Mouse (Mus musculus) thymus, adult 2 months (tissue): ENCODE results near the gene Tubd1.

Source experiments
- CTCF ChIP-seq: fragments of 200-500 bp; IDR thresholded peaks from 2 replicates; pipeline ENCODE4 v1.5.1; 2012; ENCODE audit warnings: mild to moderate bottlenecking, control low read depth, low read length, moderate library complexity, borderline replicate concordance; ENCODE audit not compliant: control insufficient read depth, poor library complexity, insufficient read depth; ENCODE audit errors: extremely low read depth
- POLR2A ChIP-seq: fragments of 200-500 bp; IDR thresholded peaks from 2 replicates; pipeline ENCODE4 v1.6.1; 2012; ENCODE audit warnings: mild to moderate bottlenecking, low read length, control low read depth, moderate library complexity; ENCODE audit not compliant: control insufficient read depth, poor library complexity, insufficient read depth; ENCODE audit errors: extremely low read depth

DNA sequence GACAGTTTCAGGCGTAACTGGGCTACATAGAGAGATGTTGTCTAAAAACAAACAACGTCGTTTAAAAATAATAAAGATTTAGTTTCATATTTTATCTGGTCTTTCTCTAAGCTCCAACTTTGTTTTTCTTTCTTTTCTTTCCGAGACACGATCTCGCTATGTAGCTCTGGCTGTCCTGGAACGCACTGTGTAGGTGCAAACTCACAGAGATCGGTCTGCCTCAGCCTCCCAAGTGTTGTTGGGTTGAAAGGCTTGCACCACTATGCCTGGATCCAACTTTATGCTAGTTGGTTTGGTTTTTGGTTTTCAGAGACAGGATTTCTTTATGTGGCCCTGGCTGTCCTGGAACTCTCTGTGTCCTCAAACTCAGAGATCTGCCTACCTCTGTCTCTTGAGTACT, 765 bp downstream of the Tubd1 start:
- TF ChIP-seq CTCF (no peak), POLR2A (no peak)
